Mouse (Mus musculus) frontal cortex, postnatal 36 days (tissue): ENCODE data around the gene Txndc15.

ENCODE experiments used
- DNase-seq, 2 experiments: peaks; one replicate each; pipeline ENCODE4 v3.0.0; 2022; ENCODE audit warnings: low spot score in 2 of 2

The Txndc15 gene

DNA sequence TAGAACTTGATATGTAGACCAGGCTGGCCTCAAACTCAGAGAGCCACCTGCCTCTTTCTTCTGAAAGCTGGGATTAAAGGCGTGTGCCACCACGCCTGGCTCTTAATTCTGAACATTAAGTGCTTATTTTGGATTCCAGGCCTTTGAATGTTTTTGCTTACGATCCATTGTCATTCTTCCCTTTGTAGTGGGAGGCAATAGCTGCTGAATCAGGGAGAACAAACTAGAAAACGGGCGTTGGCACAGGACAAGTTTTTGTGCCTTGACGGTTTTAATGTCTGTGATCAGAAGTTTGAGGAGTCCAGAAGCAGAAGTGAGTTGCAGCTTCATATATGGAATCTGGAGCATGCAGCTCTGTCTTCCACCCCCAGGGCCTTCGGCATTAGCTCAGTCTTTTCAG is 16.3 kb downstream of the Txndc15 start:
- DNase-seq, result no peak

DNA sequence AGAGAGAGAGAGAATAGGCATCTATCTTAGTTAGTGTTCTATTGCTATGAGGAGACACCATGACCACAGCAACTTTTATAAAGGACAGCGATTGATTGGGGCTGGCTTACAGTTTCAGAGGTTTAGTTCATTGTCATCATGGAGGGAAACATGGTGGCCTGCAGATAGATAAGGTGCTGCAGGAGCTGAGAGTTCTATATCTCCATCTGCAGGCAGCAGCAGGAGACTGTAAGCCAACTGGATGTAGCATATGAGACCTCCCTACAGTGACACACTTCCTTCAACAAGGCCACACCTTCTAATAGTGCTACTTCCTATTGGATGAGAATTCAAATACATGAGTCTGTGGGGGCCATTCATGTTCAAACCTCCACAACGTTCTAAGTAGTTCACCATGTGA is 17.7 kb downstream of the Txndc15 start:
- DNase-seq, result no peak

DNA sequence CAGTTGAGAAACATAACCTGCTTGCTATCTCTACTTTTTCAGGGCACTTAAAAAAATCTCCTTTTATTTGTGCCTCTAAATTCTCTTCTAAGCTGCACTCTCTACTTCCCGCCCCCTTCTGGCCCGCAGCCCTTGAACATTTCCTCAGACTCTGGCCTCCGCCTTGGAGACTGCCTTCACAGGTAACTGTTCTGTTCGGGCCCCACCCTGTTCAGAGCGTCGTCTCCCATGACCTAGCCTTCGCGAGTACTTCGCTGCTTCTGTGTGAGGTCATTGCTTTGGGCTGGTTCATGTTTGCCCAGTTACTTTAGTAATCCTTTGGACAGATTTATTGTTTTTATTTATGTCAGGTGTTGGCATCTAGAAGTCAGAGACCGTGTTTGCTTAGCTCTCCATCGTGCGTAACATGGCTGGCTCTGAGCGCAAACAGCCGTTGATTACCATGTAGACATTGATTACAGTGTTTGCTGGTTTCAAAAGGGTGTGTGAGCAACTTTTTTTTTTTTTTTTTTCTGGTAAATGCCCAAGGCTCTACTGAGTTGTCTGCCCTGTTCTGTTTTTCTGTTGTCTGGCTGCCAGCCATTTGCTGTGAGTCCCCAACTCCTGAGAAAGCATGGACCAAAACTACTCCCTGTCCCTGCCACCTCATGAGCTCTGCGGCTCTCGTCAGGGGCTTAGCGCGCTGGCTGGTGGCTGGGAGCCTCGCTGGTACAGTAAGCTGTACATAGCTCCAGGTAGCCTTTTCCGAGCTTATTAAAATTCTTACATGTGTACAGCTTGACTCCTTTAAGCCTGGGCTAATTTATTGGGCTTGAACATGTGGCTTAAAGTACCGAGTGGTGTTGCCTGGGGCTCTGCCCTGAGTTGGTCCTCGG is 19.4 kb downstream of the Txndc15 start:
- no peak for DNase-seq

DNA sequence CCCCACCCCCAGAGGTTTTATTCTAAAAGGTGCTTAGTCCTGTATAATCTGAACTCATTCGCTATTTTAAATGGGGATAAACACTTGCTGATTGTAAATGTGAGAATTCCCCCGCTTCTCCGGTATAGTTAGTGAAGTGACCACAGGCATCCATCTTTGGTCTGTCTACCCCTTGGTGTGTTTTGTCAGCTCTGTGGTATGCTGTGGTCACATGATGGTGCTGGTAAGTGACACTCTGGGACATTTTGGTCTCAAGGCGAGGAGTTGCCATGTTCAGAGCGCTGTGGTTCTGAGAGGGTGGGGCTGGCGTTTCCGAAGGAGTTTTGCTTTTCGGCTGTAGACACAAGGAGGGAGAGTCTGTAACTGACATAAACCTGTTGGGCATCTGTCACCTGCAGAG is 23.4 kb downstream of the Txndc15 start:
- DNase-seq, result no peak

DNA sequence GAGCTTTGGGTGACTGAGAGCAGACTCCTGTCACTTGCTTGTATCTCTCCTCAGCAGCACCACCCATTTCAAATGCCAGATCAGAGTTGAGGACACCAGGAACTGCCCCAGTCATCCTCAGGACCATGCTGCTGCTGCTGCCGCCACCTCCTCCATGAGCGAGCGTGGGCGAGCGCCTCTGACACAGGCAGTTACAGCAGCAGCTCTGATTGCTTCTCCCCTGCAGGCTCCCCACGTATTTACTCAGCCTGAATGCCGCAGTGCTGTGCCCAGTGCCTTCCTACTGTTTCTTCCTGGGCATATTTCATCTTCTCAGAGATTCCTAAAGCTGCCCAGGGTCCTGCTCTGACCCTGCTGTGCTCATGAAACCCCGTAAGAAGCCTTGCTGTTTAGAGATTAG is 27.9 kb downstream of the Txndc15 start:
- DNase-seq, result no peak

DNA sequence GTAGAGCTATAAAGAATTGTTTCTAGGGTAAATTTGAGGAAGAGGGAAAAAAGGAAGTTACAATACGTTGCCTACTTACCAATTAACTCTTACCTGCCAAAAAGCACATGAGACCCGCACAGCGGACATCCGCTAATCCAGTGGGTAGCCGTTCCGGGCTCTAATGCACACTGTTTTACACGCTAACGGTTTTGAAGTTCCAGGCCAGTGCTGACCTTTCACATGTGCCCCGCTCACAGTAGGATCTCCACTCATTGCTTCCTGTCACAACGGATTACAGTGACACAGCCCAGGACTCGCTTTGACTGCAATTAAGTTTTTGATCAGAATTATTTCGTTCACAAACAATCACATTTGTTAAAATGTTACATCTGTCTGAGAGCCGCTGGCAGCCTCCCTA is 39.9 kb downstream of the Txndc15 start:
- DNase-seq, result no peak

DNA sequence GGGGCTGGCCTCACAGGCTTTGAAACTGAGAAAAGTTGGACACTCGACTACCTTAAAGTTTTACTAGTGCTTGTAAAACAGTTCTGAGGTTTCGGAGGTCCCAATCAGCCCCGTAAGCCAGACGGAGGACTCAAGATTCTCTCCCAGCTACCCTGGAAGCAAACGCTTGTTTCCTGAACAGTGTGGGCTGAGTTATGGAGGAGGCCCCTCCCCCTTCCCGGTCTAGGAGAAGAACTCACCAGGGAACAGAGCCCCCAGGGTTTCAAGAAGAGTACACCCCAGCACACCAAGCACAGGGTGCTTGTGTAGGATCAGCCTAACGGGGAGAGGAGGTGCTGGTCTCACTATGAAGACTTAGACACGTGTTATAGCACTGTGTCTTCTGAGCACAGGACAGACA is 42.3 kb downstream of the Txndc15 start:
- DNase-seq, result no peak

DNA sequence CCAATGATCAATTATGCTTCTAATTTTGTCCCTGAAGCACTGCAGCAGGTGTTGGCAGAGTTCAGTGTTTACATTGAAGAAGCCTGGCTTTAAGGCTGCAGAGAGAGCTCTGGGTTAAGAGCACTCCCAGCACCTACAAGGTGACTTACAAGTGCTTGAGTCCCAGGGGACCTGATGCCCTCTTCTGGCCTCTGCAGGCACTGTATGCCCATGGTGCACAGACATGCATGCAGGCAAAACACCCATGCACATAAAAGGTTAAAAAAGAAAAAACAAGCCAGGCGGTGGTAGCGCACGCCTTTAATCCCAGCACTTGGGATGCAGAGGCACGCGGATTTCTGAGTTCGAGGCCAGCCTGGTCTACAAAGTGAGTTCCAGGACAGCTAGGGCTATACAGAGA is 43.2 kb downstream of the Txndc15 start:
- no peak for DNase-seq

DNA sequence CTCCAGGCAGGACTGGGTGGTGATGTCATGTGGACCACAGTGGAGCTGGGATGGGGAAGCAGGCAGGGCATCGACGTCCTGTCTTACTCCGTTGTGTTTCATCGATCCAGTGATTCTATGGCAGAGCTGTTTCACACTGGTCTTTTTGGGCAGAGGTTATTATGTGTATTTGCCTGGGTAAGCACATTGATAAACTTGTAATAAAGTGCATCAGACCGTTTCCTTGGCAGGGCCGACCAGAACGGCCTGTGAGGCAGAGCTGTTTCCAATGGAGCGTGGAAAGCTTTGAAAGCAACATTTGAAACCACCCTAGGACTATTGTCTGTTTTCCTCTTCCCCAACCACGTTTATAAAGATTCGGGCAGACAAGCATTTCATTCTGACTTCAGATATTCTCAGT is 46.1 kb downstream of the Txndc15 start:
- DNase-seq, result no peak

DNA sequence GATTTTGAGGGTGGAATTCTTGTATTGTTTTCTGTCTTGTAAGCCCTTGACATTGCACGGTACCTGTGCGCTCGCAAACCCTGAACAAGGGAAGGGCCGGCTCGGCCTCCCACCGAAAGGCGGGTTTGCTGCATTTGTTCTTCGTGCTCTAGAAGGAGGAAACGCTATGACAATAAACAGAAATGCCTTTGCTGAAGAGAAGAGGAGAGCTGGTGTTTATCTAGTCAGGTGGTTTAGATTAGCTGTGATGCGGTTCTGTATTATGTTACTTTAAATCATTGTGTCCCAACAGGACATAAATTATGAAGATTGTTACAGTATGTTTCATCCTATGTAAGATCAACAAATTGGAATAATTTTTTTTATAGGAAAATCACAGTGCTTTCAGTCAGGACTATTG is 47.0 kb downstream of the Txndc15 start:
- no peak for DNase-seq

DNA sequence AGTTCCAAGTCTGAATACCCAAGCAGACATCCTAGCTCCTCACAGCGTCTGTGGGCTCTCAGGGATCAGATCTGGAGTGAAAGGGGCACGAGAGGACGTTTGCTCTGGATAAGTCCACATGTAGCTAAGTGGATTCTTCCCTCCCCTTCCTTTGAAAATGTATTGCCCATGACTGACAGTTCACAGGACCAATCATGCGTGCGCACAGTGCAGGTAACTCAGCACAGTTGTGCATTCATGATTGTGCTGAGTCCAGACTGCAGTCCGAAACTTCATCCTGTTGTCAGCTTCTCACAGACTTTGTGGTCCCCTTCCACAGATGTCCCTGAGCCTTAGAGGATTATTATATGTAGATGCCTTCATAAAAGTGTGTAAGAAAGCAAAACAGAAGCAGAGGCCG is 59.9 kb downstream of the Txndc15 start:
- DNase-seq, result no peak

DNA sequence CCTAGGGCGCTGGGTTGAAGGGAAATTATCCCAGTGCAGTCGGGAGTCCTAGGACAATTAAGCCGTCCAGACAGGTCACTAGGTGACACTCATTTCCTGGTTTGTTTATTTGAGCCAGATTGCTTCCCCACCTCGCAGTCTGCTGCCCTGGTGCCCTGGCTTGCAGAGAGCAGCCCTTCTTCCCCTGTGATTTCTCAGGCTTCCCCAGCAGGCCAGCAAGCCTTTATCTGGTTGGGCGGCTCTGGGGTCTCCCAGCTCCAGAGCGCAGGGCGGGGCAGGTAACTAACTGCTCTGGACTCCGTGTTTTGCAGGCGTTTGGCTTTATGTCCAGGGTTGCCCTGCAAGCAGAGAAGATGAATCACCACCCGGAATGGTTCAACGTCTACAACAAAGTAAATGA is 60.6 kb downstream of the Txndc15 start:
- no peak for DNase-seq
